Mouse (Mus musculus) hindbrain, postnatal 0 days (tissue): Measurements from ENCODE around the gene Vsir. TPM values are rescaled to one million over a fixed set of nuclear protein-coding genes. Genes with fewer than 3 reads are reported as not detected.

ENCODE experiments used
- ATAC-seq: fragments of 200-750 bp; cut with Nextera tagmentation; 2 replicates; pipeline ENCODE4 v1.8.0; 2017; ENCODE audit warnings: mild to moderate bottlenecking, moderate TSS enrichment, moderate library complexity
- DNase-seq: peaks from one replicate; pipeline ENCODE4 v3.0.0-alpha.2; 2015; ENCODE audit warnings: low spot score
- H3K27ac ChIP-seq: fragments of 300-500 bp; sonication (generic); 2 replicates; pipeline ENCODE4 v1.5.1; 2014; ENCODE audit warnings: mild to moderate bottlenecking
- H3K27me3 ChIP-seq: fragments of 300-500 bp; sonication (generic); 2 replicates; pipeline ENCODE4 v1.6.1; 2014; ENCODE audit warnings: low read length, mixed read lengths; ENCODE audit not compliant: insufficient read depth
- H3K36me3 ChIP-seq: fragments of 300-500 bp; sonication (generic); 2 replicates; pipeline ENCODE4 v1.6.1; 2014; ENCODE audit warnings: low read length, mixed read lengths; ENCODE audit not compliant: insufficient read depth
- H3K4me1 ChIP-seq: fragments of 300-500 bp; sonication (generic); 2 replicates; pipeline ENCODE4 v1.6.1; 2014; ENCODE audit warnings: antibody characterized with exemption, low read length, mixed read lengths; ENCODE audit not compliant: insufficient read depth
- H3K4me2 ChIP-seq: fragments of 300-500 bp; sonication (generic); 2 replicates; pipeline ENCODE4 v1.6.1; 2014; ENCODE audit warnings: low read depth, mild to moderate bottlenecking, low read length, moderate library complexity, mixed read lengths
- H3K4me3 ChIP-seq: fragments of 300-500 bp; sonication (generic); 2 replicates; pipeline ENCODE4 v1.5.1; 2014; ENCODE audit warnings: low read length
- H3K9ac ChIP-seq: fragments of 300-500 bp; sonication (generic); replicated peaks from 2 replicates; pipeline ENCODE4 v1.6.1; 2014; ENCODE audit warnings: mild to moderate bottlenecking, low read length, moderate library complexity, mixed read lengths
- H3K9me3 ChIP-seq: fragments of 300-500 bp; sonication (generic); 2 replicates; pipeline ENCODE4 v1.6.1; 2016; ENCODE audit warnings: low read length, mixed read lengths
- CTCF ChIP-seq: IDR thresholded peaks from 2 replicates; pipeline ENCODE4 v1.5.1; 2016; ENCODE audit warnings: antibody characterized with exemption, control low read depth, low read depth
- WGBS: fragments of 180-500 bp; shearing (Covaris S2); extraction: QIAGEN DNeasy Blood & Tissue Kit; methylation state at CpG from one replicate; pipeline ENCODE4 v1.1.7; 2014; 5-methylcytosine and 5-hydroxymethylcytosine counted together
- polyA plus RNA-seq: library from polyadenylated mRNA; unstranded; fragments of >200 nt; fragmentation: Nextera tagmentation; extraction: Ambion mirVana; gene quantifications from 2 replicates; pipeline ENCODE4 v1.2.1, GENCODE M21; 2015
- total RNA-seq: library from RNA; depleted of rRNA; stranded (reverse); fragments of >200 nt; gene quantifications from 2 replicates; pipeline ENCODE4 v1.2.3, GENCODE M21; 2014

Gene Vsir
- total and polyA plus RNA-seq, 2 experiments from 2014 or later, result 4.8 to 19.2 TPM

DNA sequence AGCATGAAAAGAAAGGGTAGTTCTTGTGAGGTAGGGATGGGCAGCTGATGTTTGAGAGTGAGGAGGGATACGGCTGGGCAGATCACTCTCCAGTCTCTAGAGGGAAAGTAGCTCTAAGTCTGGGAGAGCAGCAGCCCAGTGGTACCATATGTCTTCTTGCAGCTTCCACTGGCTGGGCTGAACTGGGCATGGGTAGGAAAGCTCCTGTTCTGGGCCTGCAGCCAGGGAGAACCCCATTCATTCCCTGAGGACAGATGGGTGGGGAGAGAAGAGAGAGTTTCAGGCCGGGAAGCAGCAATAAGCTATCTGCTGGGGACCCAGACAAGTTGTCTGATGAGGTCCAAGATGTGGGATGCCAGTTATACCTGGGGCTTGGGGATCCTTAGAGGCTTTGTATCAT is 23.4 kb downstream of the Vsir start:
- Histone ChIP-seq H3K4me1 (no peaks in the 10 kb centered on the region), H3K4me3 (no peak overlapping the region), H3K4me2 (no peak overlapping the region), H3K9ac (no peak overlapping the region), H3K9me3 (no peaks in the 10 kb centered on the region), H3K27ac (no peak overlapping the region), H3K27me3 (no peaks in the 10 kb centered on the region), H3K36me3 (no peaks in the 10 kb centered on the region)
- TF ChIP-seq CTCF, result no peak
- DNase-seq, result peak; percentile 66
- WGBS, result 45% methylated on average over 2 of the region's 2 CpGs
- peak; percentile 56 for ATAC-seq

- WGBS, result 62% methylated on average over 5 of the region's 5 CpGs
- no peaks in the 10 kb centered on the region for H3K27me3 ChIP-seq
- no peaks in the 10 kb centered on the region for H3K9me3 ChIP-seq
- H3K36me3 ChIP-seq, result no peaks in the 10 kb centered on the region
- DNase-seq (peak; percentile 23), ATAC-seq (peak; percentile 25; the same call in 1 of the 2 replicates)
- H3K4me3 ChIP-seq, result no peak overlapping the region
- H3K4me1 ChIP-seq, result no peaks in the 10 kb centered on the region
- no peak overlapping the region for H3K27ac ChIP-seq
- H3K4me2 ChIP-seq, result no peak overlapping the region
- no peak for TF ChIP-seq CTCF
- no peak overlapping the region for H3K9ac ChIP-seq
These were observed 24.0 kb downstream of the Vsir start for GRCm38 (mm10) chr10:60370601-60371061.

DNA sequence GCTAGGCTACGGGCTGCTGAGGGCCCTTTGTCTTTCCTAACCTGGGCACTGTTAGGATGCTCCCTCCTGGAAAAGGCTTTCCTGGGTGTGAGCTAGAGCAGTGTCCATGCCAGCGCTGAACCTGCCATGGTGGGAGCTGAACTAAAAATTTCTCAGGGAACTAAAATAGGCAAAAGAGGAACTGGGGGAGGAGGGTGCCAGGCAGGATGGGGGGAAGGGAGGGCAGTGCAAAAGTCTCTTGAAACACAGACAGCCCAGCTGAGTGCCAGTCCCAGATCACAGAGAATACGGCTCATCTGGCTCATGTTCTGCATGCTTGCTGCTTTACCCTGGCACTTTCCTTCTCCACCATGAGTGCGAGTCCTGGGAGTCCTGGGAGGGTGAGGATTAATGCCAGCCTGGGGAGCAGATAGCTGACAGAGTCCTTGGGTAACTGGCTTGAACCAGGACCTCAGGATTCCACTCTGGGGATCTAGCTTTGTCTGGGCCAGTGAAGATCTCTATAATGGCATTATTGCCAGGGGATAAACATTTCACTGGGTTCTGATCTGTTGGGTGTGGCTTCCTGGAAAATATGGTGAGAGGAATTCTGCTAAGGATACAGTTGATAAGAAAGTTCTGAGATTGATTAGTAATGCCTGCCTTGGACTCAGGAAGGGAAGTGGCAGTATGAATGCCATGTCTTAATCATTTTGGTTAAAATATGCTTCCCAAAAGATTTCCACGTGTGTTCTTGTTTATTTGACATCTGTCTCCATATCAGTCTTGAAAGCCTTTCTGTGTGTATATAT is 25.1 kb downstream of the Vsir start:
- Histone ChIP-seq H3K4me1 (no peaks in the 10 kb centered on the region), H3K27me3 (no peaks in the 10 kb centered on the region), H3K9ac (no peak overlapping the region), H3K36me3 (no peaks in the 10 kb centered on the region), H3K9me3 (no peaks in the 10 kb centered on the region), H3K4me2 (no peak overlapping the region), H3K27ac (no peak overlapping the region), H3K4me3 (no peak overlapping the region)
- ATAC-seq (no peak), DNase-seq (no peak)
- WGBS, result 79% methylated on average over 5 of the region's 5 CpGs
- no peak for TF ChIP-seq CTCF

DNA sequence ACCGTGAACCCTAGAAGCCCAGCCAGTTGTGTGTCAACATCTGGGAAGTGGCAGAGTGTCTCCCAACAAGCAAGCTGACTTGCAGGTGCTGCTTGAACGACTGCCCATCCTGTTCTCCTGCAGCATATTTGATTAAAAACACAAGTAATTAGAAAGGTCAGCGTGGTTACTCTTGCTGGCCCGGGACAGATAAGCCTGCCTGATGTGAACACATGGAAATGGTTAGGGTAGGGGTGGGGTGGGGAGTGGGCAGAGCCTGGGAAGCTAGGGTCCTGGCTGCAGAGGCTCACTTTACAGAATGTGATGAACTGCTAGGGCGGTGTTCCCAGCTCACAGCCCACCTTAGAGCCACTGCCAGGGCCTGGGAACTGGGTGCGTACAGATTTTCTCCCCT is 26.9 kb downstream of the Vsir start:
- H3K9ac ChIP-seq, result no peak overlapping the region
- TF ChIP-seq CTCF, result no peak
- WGBS, result 79% methylated on average over 6 of the region's 6 CpGs
- DNase-seq, result no peak
- no peaks in the 10 kb centered on the region for H3K9me3 ChIP-seq
- H3K27ac ChIP-seq, result no peak overlapping the region
- no peak for ATAC-seq
- no peaks in the 10 kb centered on the region for H3K27me3 ChIP-seq
- H3K4me2 ChIP-seq, result no peak overlapping the region
- no peaks in the 10 kb centered on the region for H3K4me1 ChIP-seq
- no peak overlapping the region for H3K4me3 ChIP-seq
- no peaks in the 10 kb centered on the region for H3K36me3 ChIP-seq

DNA sequence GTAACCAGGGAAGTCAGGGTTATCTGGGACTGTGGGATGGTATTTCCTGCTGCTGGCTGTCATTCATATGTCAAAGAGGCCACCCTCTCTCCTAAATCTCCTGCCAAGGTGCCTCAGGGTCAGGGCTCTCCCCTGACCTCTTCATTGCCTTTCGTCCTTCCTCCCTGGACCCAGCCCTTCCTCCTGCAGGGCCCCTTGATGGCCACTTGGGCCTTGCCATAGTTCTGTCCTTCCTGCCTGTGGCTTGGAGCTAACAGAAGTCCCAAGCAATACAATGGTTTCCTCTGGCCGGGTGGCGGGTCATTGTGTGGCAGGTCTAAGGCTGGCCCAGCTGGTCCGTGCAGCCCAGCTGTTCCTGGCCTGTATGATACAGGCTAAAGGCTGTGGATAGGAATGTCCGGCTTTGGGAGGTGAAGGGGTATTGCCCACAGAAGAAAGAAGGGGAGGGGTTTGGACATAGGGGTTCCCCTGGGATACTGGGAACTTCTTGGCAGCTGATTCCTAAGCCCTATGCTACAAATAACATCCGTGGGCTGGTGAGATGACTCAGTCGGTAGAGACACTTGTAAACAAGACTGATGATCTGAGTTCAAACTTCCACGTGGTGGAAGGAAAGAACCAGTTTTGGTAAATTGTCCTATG is 27.4 kb downstream of the Vsir start:
- Histone ChIP-seq H3K9me3 (no peaks in the 10 kb centered on the region), H3K27ac (no peak overlapping the region), H3K4me1 (no peaks in the 10 kb centered on the region), H3K9ac (no peak overlapping the region), H3K4me2 (no peak overlapping the region), H3K27me3 (no peaks in the 10 kb centered on the region), H3K4me3 (no peak overlapping the region), H3K36me3 (no peaks in the 10 kb centered on the region)
- TF ChIP-seq CTCF, result no peak
- whole genome bisulfite sequencing, result 54% methylated on average over 8 of the region's 8 CpGs
- DNase-seq (no peak), ATAC-seq (no peak)

GRCm38 (mm10) chr10:60376704-60377103 is 30.1 kb downstream of the Vsir start:
- Histone ChIP-seq H3K4me1 (no peaks in the 10 kb centered on the region), H3K36me3 (no peaks in the 10 kb centered on the region), H3K4me2 (no peak overlapping the region), H3K27me3 (no peaks in the 10 kb centered on the region), H3K4me3 (no peak overlapping the region), H3K27ac (no peak overlapping the region), H3K9me3 (no peaks in the 10 kb centered on the region), H3K9ac (no peak overlapping the region)
- no peak for DNase-seq
- 81% methylated on average over 16 of the region's 16 CpGs for WGBS
- no peak; the same call in 1 of the 2 replicates for ATAC-seq
- no peak for TF ChIP-seq CTCF
